Mouse (Mus musculus) retina, postnatal 1 day (tissue): Measurements from ENCODE around the gene Rad50.

Experiments used
- DNase-seq: peaks from one replicate; pipeline ENCODE4 v3.0.0-alpha.2; 2012

The Rad50 gene

GRCm38 (mm10) chr11:53691979-53692378, 15.1 kb downstream of the Rad50 start:
- DNase-seq: no peak

- no peak for DNase-seq
Measured at GRCm38 (mm10) chr11:53682994-53683530, 24.1 kb downstream of the Rad50 start.

GRCm38 (mm10) chr11:53682170-53682569, 24.9 kb downstream of the Rad50 start:
- no peak for DNase-seq

- no peak for DNase-seq
Measured at GRCm38 (mm10) chr11:53681686-53682085, 25.4 kb downstream of the Rad50 start.

- DNase-seq: no peak
Measured at GRCm38 (mm10) chr11:53680141-53680540, 27.0 kb downstream of the Rad50 start.

GRCm38 (mm10) chr11:53671414-53671813, 35.7 kb downstream of the Rad50 start:
- DNase-seq: no peak

GRCm38 (mm10) chr11:53664091-53664490, 43.0 kb downstream of the Rad50 start:
- no peak for DNase-seq

GRCm38 (mm10) chr11:53662794-53663674, 44.1 kb downstream of the Rad50 start:
- peak; percentile 31 for DNase-seq

- DNase-seq: no peak
Measured at GRCm38 (mm10) chr11:53657828-53658227, 49.3 kb downstream of the Rad50 start.

GRCm38 (mm10) chr11:53657381-53657780, 49.7 kb downstream of the Rad50 start:
- DNase-seq: no peak

GRCm38 (mm10) chr11:53656558-53657202, 50.4 kb downstream of the Rad50 start:
- DNase-seq: no peak

- no peak for DNase-seq
Measured at GRCm38 (mm10) chr11:53655043-53655442, 52.1 kb downstream of the Rad50 start.

GRCm38 (mm10) chr11:53652427-53652826, 54.7 kb downstream of the Rad50 start:
- no peak for DNase-seq

GRCm38 (mm10) chr11:53651441-53651840, 55.7 kb downstream of the Rad50 start:
- no peak for DNase-seq

- no peak for DNase-seq
Measured at GRCm38 (mm10) chr11:53644017-53644416, 63.1 kb downstream of the Rad50 start.

- DNase-seq: peak; percentile 15
Measured at GRCm38 (mm10) chr11:53642744-53643279, 64.3 kb downstream of the Rad50 start.

GRCm38 (mm10) chr11:53637803-53638260, 69.3 kb downstream of the Rad50 start:
- no peak for DNase-seq

- DNase-seq: no peak
Measured at GRCm38 (mm10) chr11:53637046-53637802, 69.9 kb downstream of the Rad50 start.

GRCm38 (mm10) chr11:53636183-53636646, 70.9 kb downstream of the Rad50 start:
- DNase-seq: peak; percentile 36

GRCm38 (mm10) chr11:53635590-53636182, 71.4 kb downstream of the Rad50 start:
- DNase-seq: no peak

GRCm38 (mm10) chr11:53634556-53634955, 72.6 kb downstream of the Rad50 start, which contains the start of gene Il13:
Gene Il13 (minus strand): TSS chr11:53634702.
- DNase-seq: no peak

GRCm38 (mm10) chr11:53633644-53634043, 73.5 kb downstream of the Rad50 start:
- no peak for DNase-seq
